ENCODE assay signal across 9 mouse cellular contexts in genomic region chr10:43953942-43954341, GRCm38 (mm10). TPM values are rescaled to one million over a fixed set of nuclear protein-coding genes. Genes with fewer than 3 reads are reported as not detected.
DNase-seq lines count a peak whose midpoint lies in the region; ATAC-seq lines count a peak whose summit lies in the region.
"Had no signal": no experiment of that assay in that cellular context is flagged by ENCODE, and none has a peak within 500 bp of the region (broad histone marks: within the 10 kb centered on the region; RNA-seq: fewer than 3 reads in every experiment).

No protein-coding gene starts in this region.

- H3K27me3 ChIP-seq in kidney, embryonic 16.5 days (ENCODE audit: insufficient read depth, low read length) = no peaks in the 10 kb centered on the region
- no peaks in the 10 kb centered on the region for H3K27me3 ChIP-seq in embryonic facial prominence, embryonic 10.5 days (replicated peaks; ENCODE audit: low read depth, poor library complexity, severe bottlenecking)
- no peaks in the 10 kb centered on the region for H3K27me3 ChIP-seq in hindbrain, embryonic 13.5 days
- H3K27me3 ChIP-seq in limb, embryonic 10.5 days (ENCODE audit: low read depth, poor library complexity, severe bottlenecking) = no peaks in the 10 kb centered on the region
- H3K27me3 ChIP-seq: embryonic facial prominence, embryonic 13.5 days had no signal

- H3K4me3 ChIP-seq in kidney, embryonic 16.5 days (ENCODE audit: low read length) = no peak overlapping the region
- no peak overlapping the region for H3K4me3 ChIP-seq in embryonic facial prominence, embryonic 10.5 days
- H3K4me3 ChIP-seq in hindbrain, embryonic 13.5 days = no peak overlapping the region
- no peak overlapping the region for H3K4me3 ChIP-seq in limb, embryonic 10.5 days
- H3K4me3 ChIP-seq: embryonic facial prominence, embryonic 13.5 days had no signal

- no peak overlapping the region for H3K27ac ChIP-seq in kidney, embryonic 16.5 days (ENCODE audit: low read length)
- H3K27ac ChIP-seq in embryonic facial prominence, embryonic 10.5 days (replicated peaks) = no peak overlapping the region
- H3K27ac ChIP-seq in hindbrain, embryonic 13.5 days = no peak overlapping the region
- no peak overlapping the region for H3K27ac ChIP-seq in limb, embryonic 10.5 days
- H3K27ac ChIP-seq: embryonic facial prominence, embryonic 13.5 days had no signal

- DNase-seq in kidney, adult 18-20 months = peak; percentile 54
- DNase-seq in adrenal gland, postnatal 10 days = peak; percentile 66
- DNase-seq in embryonic facial prominence, embryonic 10.5 days (ENCODE audit: low spot score) = peak; percentile 74
- peak; percentile 76 for DNase-seq in limb, embryonic 10.5 days (ENCODE audit: low spot score)
- DNase-seq in naive thymus-derived CD4-positive, alpha-beta T cell, adult 2 months (ENCODE audit: low read depth) = peak; percentile 90
- DNase-seq in spleen, postnatal 4 days (ENCODE audit: low spot score in 2 of 2) = peak; percentile 61 to 79

- H3K4me1 ChIP-seq in kidney, embryonic 16.5 days (ENCODE audit: insufficient read depth, low read length) = no peaks in the 10 kb centered on the region
- H3K4me1 ChIP-seq in embryonic facial prominence, embryonic 10.5 days = no peaks in the 10 kb centered on the region
- H3K4me1 ChIP-seq in hindbrain, embryonic 13.5 days (replicated peaks) = no peaks in the 10 kb centered on the region
- peaks cover 7% of the 10 kb centered on the region; the same call in 1 of the 2 replicates for H3K4me1 ChIP-seq in limb, embryonic 10.5 days
- H3K4me1 ChIP-seq: embryonic facial prominence, embryonic 13.5 days had no signal

- no peaks in the 10 kb centered on the region for H3K36me3 ChIP-seq in kidney, embryonic 16.5 days (ENCODE audit: insufficient read depth, low read length)
- H3K36me3 ChIP-seq in embryonic facial prominence, embryonic 10.5 days (replicated peaks) = 0 out of 2 replicates have a peak, but pooled peaks cover 5% of the 10 kb centered on the region
- no peaks in the 10 kb centered on the region; the same call in none of the 2 replicates for H3K36me3 ChIP-seq in hindbrain, embryonic 13.5 days
- no peaks in the 10 kb centered on the region for H3K36me3 ChIP-seq in limb, embryonic 10.5 days

- no peak for ATAC-seq in kidney, embryonic 16.5 days (ENCODE audit: low FRiP score, low TSS enrichment)
- peak; percentile 64 for ATAC-seq in hindbrain, embryonic 13.5 days (ENCODE audit: low FRiP score)

- no peak overlapping the region for H3K9ac ChIP-seq in kidney, embryonic 16.5 days (replicated peaks; ENCODE audit: low read length)
- H3K9ac ChIP-seq in hindbrain, embryonic 13.5 days = no peak overlapping the region
- H3K9ac ChIP-seq: embryonic facial prominence, embryonic 13.5 days had no signal

- no peak overlapping the region for H3K4me2 ChIP-seq in kidney, embryonic 16.5 days (replicated peaks; ENCODE audit: low read depth, low read length)
- H3K4me2 ChIP-seq in hindbrain, embryonic 13.5 days = no peak overlapping the region
- H3K4me2 ChIP-seq: embryonic facial prominence, embryonic 13.5 days had no signal

- no peaks in the 10 kb centered on the region for H3K9me3 ChIP-seq in kidney, embryonic 16.5 days (ENCODE audit: low read length)
- no peaks in the 10 kb centered on the region for H3K9me3 ChIP-seq in embryonic facial prominence, embryonic 10.5 days
- no peaks in the 10 kb centered on the region for H3K9me3 ChIP-seq in hindbrain, embryonic 13.5 days
- H3K9me3 ChIP-seq in limb, embryonic 10.5 days (replicated peaks) = no peaks in the 10 kb centered on the region
- H3K9me3 ChIP-seq: embryonic facial prominence, embryonic 13.5 days had no signal

RNA-seq across cellular contexts. Expression of gene Rtn4ip1, which starts 52.3 kb away (rescaled TPM):
- polyA plus RNA-seq in kidney, embryonic 16.5 days (2015; fragmentation: Nextera tagmentation; extraction: Ambion mirVana) = 18.7 and 19.2 TPM in 2 replicates
- 10 to 100 TPM; 24.2 to 33.2 TPM for total RNA-seq in adrenal gland, postnatal 10 days (2021)
- polyA plus RNA-seq in embryonic facial prominence, embryonic 10.5 days (2016; fragmentation: Nextera tagmentation; extraction: Ambion mirVana) = 19.5 and 21.1 TPM in 2 replicates
- 14.3 and 16.4 TPM in 2 replicates for polyA plus RNA-seq in hindbrain, embryonic 13.5 days (2015; fragmentation: Nextera tagmentation; extraction: Ambion mirVana)
- 21.7 and 24.7 TPM in 2 replicates for polyA plus RNA-seq in limb, embryonic 10.5 days (2016; fragmentation: Nextera tagmentation; extraction: Ambion mirVana)

RNA-seq across cellular contexts. Expression of gene Qrsl1, which starts 52.4 kb away (rescaled TPM):
- polyA plus RNA-seq in kidney, embryonic 16.5 days (2015; fragmentation: Nextera tagmentation; extraction: Ambion mirVana) = 29.3 and 29.7 TPM in 2 replicates
- 10 to 100 TPM; 14.1 to 20.0 TPM for total RNA-seq in adrenal gland, postnatal 10 days (2021)
- 28.1 and 30.5 TPM in 2 replicates for polyA plus RNA-seq in embryonic facial prominence, embryonic 10.5 days (2016; fragmentation: Nextera tagmentation; extraction: Ambion mirVana)
- polyA plus RNA-seq in hindbrain, embryonic 13.5 days (2015; fragmentation: Nextera tagmentation; extraction: Ambion mirVana) = 20.4 and 24.4 TPM in 2 replicates
- 29.7 and 33.1 TPM in 2 replicates for polyA plus RNA-seq in limb, embryonic 10.5 days (2016; fragmentation: Nextera tagmentation; extraction: Ambion mirVana)
